In the genomic region with DNA sequence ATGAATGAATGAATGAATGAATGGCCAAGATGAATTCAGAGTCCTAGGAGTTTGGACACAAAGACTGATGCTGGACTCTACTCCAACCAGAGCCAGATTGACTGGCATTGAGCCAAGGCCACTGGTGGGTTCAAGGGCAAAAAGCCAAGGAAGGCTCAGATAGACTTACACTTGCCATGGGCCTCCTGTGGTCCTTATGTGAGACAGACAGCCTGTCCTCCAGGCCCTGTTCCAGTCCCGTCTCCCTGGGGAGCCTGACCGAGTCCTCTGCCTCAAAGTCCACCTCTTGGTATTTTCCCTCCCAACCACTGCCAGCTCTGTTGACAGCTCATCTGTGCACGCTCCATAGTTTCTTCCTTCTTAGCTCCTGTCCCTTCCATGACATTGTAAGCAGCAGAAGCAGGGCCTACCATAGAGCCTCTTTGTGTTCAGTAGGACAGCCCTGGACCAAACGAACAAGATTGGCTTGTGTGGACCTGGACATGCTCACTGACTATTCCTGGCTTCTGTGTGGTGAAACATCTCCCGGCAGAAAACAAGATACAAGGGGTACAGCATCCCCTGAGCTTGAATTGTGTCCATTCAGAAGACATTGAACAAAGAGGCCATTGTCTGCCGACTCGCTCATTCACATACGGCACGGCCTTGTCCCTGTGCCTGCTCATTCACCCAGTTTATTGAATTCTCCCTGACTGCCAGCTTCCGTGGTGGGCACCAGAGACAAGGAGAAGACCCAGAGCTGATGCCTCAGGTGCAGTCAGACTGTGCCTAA, we compare ENCODE assay signal across 13 mouse cellular contexts. TPM values are rescaled to one million over a fixed set of nuclear protein-coding genes. Genes with fewer than 3 reads are reported as not detected.
DNase-seq lines count a peak whose midpoint lies in the region; ATAC-seq and TF ChIP-seq lines count a peak whose summit lies in the region.
"Had no signal": no experiment of that assay in that cellular context is flagged by ENCODE, and none has a peak within 500 bp of the region (broad histone marks: within the 10 kb centered on the region; RNA-seq: fewer than 3 reads in every experiment).

No protein-coding gene starts in this region.

- intact Hi-C loops in heart, postnatal 25 days (cut with DNase I), result loop anchor here (5.0 to 10.0 kb wide), 3 partner anchors 96 to 569 kb away; a partner anchor contains a TSS

- no peak overlapping the region for H3K4me3 ChIP-seq in midbrain, postnatal 0 days (ENCODE audit: low read depth, low read length)
- H3K4me3 ChIP-seq in midbrain, embryonic 15.5 days, result no peak overlapping the region
- H3K4me3 ChIP-seq: embryonic facial prominence, embryonic 15.5 days; limb, embryonic 13.5 days had no signal

- no peaks in the 10 kb centered on the region for H3K4me1 ChIP-seq in midbrain, postnatal 0 days (ENCODE audit: insufficient read depth, low read length)
- no peaks in the 10 kb centered on the region for H3K4me1 ChIP-seq in midbrain, embryonic 15.5 days
- H3K4me1 ChIP-seq: embryonic facial prominence, embryonic 15.5 days; limb, embryonic 13.5 days had no signal

- no peak overlapping the region for H3K27ac ChIP-seq in midbrain, postnatal 0 days (ENCODE audit: low read depth, low read length)
- H3K27ac ChIP-seq in midbrain, embryonic 15.5 days, result no peak overlapping the region
- H3K27ac ChIP-seq: embryonic facial prominence, embryonic 15.5 days; limb, embryonic 13.5 days had no signal

- no peaks in the 10 kb centered on the region for H3K27me3 ChIP-seq in midbrain, postnatal 0 days (ENCODE audit: insufficient read depth, low read length)
- H3K27me3 ChIP-seq in midbrain, embryonic 15.5 days (replicated peaks), result no peaks in the 10 kb centered on the region
- H3K27me3 ChIP-seq: embryonic facial prominence, embryonic 15.5 days; limb, embryonic 13.5 days had no signal

- H3K4me2 ChIP-seq in midbrain, postnatal 0 days (ENCODE audit: low read depth, low read length, poor library complexity, severe bottlenecking), result no peak overlapping the region
- no peak overlapping the region for H3K4me2 ChIP-seq in midbrain, embryonic 15.5 days
- H3K4me2 ChIP-seq: embryonic facial prominence, embryonic 15.5 days; limb, embryonic 13.5 days had no signal

- WGBS in midbrain, postnatal 0 days, result 38% methylated on average over 10 of the region's 10 CpGs
- 44% methylated on average over 10 of the region's 10 CpGs for WGBS in midbrain, embryonic 15.5 days

- no peak overlapping the region for H3K9ac ChIP-seq in midbrain, postnatal 0 days (replicated peaks; ENCODE audit: low read length, poor library complexity, severe bottlenecking)
- H3K9ac ChIP-seq in midbrain, embryonic 15.5 days, result no peak overlapping the region
- H3K9ac ChIP-seq: embryonic facial prominence, embryonic 15.5 days; limb, embryonic 13.5 days had no signal

- TF ChIP-seq CTCF in midbrain, postnatal 0 days (IDR thresholded peaks at IDR 0.05), result no peak

- peak; percentile 58; the same call in 1 of the 2 replicates for ATAC-seq in midbrain, postnatal 0 days (ENCODE audit: low FRiP score)
- no peak for ATAC-seq in midbrain, embryonic 15.5 days (replicated peaks)

- no peaks in the 10 kb centered on the region for H3K36me3 ChIP-seq in midbrain, postnatal 0 days (ENCODE audit: insufficient read depth, low read length)
- H3K36me3 ChIP-seq in midbrain, embryonic 15.5 days (replicated peaks), result no peaks in the 10 kb centered on the region
- H3K36me3 ChIP-seq: embryonic facial prominence, embryonic 15.5 days; limb, embryonic 13.5 days had no signal

- no peaks in the 10 kb centered on the region for H3K9me3 ChIP-seq in midbrain, postnatal 0 days (ENCODE audit: low read length)
- no peaks in the 10 kb centered on the region for H3K9me3 ChIP-seq in midbrain, embryonic 15.5 days
- H3K9me3 ChIP-seq: embryonic facial prominence, embryonic 15.5 days; limb, embryonic 13.5 days had no signal

- peak; percentile 82 for DNase-seq in heart, adult 11 months
- DNase-seq in heart, postnatal 25 days (ENCODE audit: low spot score), result no peak
- peak; percentile 88 for DNase-seq in midbrain, postnatal 0 days (ENCODE audit: low spot score)
- DNase-seq in cerebellum, adult 8-10 months, result peak; percentile 49
- peak; percentile 37 for DNase-seq in mesoderm, embryonic 11.5 days (ENCODE audit: low read depth, low spot score)
- no peak for DNase-seq in heart, adult 8-10 months (ENCODE audit: low spot score)
- DNase-seq in gastrocnemius, adult 18-20 months (ENCODE audit: low spot score), result no peak
- DNase-seq: gastrocnemius, postnatal 36 days; lung, postnatal 36 days; thymus, postnatal 36 days had no signal

RNA-seq across cellular contexts. Expression of a gene that starts 10.8 kb away (rescaled TPM):
- total RNA-seq in heart, postnatal 25 days (2021), result 10 to 100 TPM; 10.4 to 10.6 TPM
- 21.4 and 26.5 TPM in 2 replicates for total RNA-seq in midbrain, postnatal 0 days (2014; rRNA removed)
- polyA plus RNA-seq in midbrain, postnatal 0 days (2015; fragmentation: Nextera tagmentation; extraction: Ambion mirVana), result 40.7 and 42.4 TPM in 2 replicates
- 53.5 and 57.1 TPM in 2 replicates for polyA plus RNA-seq in midbrain, embryonic 15.5 days (2015; fragmentation: Nextera tagmentation; extraction: Ambion mirVana)
- 10 to 100 TPM in 1 of 4 experiments, 1 to 10 TPM in 3; 8.8 to 11.5 (median 9.6) TPM for total RNA-seq in heart, adult 8-10 months (2022)
- total RNA-seq in gastrocnemius, adult 18-20 months (2021), result 1 to 10 TPM; 6.9 to 7.1 TPM

RNA-seq across cellular contexts. Expression of a gene that starts 18.9 kb away (rescaled TPM):
- 10 to 100 TPM; 36.8 to 38.6 TPM for total RNA-seq in heart, postnatal 25 days (2021)
- 54.1 and 57.7 TPM in 2 replicates for total RNA-seq in midbrain, postnatal 0 days (2014; rRNA removed)
- polyA plus RNA-seq in midbrain, postnatal 0 days (2015; fragmentation: Nextera tagmentation; extraction: Ambion mirVana), result 137 TPM in 2 replicates
- 141 and 145 TPM in 2 replicates for polyA plus RNA-seq in midbrain, embryonic 15.5 days (2015; fragmentation: Nextera tagmentation; extraction: Ambion mirVana)
- 10 to 100 TPM; 33.8 to 49.9 (median 41.5) TPM for total RNA-seq in heart, adult 8-10 months (2022)
- total RNA-seq in gastrocnemius, adult 18-20 months (2021), result 10 to 100 TPM; 31.7 to 34.4 TPM

RNA-seq across cellular contexts. Expression of a gene that starts 18.9 kb away (rescaled TPM):
- total RNA-seq in heart, postnatal 25 days (2021), result 1 to 10 TPM; 2.5 to 3.3 TPM
- total RNA-seq in midbrain, postnatal 0 days (2014; rRNA removed), result 16.6 and 21.9 TPM in 2 replicates
- 13.7 and 20.6 TPM in 2 replicates for polyA plus RNA-seq in midbrain, postnatal 0 days (2015; fragmentation: Nextera tagmentation; extraction: Ambion mirVana)
- 24.0 and 26.0 TPM in 2 replicates for polyA plus RNA-seq in midbrain, embryonic 15.5 days (2015; fragmentation: Nextera tagmentation; extraction: Ambion mirVana)
- 1 to 10 TPM; 2.5 to 3.9 (median 2.9) TPM for total RNA-seq in heart, adult 8-10 months (2022)
- 1 to 10 TPM in 1 of 2 experiments, under 1 TPM in 1; 0.83 to 1.0 TPM for total RNA-seq in gastrocnemius, adult 18-20 months (2021)

RNA-seq across cellular contexts. Expression of a gene that starts 19.6 kb away (rescaled TPM):
- total RNA-seq in heart, postnatal 25 days (2021), result under 1 TPM; 0.13 to 0.17 TPM
- total RNA-seq in midbrain, postnatal 0 days (2014; rRNA removed), result 2.5 and 2.6 TPM in 2 replicates
- 1.1 and 1.5 TPM in 2 replicates for polyA plus RNA-seq in midbrain, postnatal 0 days (2015; fragmentation: Nextera tagmentation; extraction: Ambion mirVana)
- 1.8 and 1.9 TPM in 2 replicates for polyA plus RNA-seq in midbrain, embryonic 15.5 days (2015; fragmentation: Nextera tagmentation; extraction: Ambion mirVana)
- under 1 TPM; 0.11 to 0.53 (median 0.24) TPM for total RNA-seq in heart, adult 8-10 months (2022)
- under 1 TPM; 0.09 to 0.17 TPM for total RNA-seq in gastrocnemius, adult 18-20 months (2021)

RNA-seq across cellular contexts. Expression of a gene that starts 40.8 kb away (rescaled TPM):
- total RNA-seq in heart, postnatal 25 days (2021), result not detected
- 4.8 and 6.2 TPM in 2 replicates for total RNA-seq in midbrain, postnatal 0 days (2014; rRNA removed)
- polyA plus RNA-seq in midbrain, postnatal 0 days (2015; fragmentation: Nextera tagmentation; extraction: Ambion mirVana), result 4.5 and 5.9 TPM in 2 replicates
- 1.4 and 2.8 TPM in 2 replicates for polyA plus RNA-seq in midbrain, embryonic 15.5 days (2015; fragmentation: Nextera tagmentation; extraction: Ambion mirVana)
- total RNA-seq in heart, adult 8-10 months (2022), result not detected
- total RNA-seq in gastrocnemius, adult 18-20 months (2021), result not detected
- total RNA-seq: gastrocnemius, postnatal 36 days had no signal

Comparison
In these comparisons a context has a peak if more than half of its experiments do, and no peak if none do; other contexts are left out.
1. DNase-seq: peak in heart, adult 11 months (single experiment), midbrain, postnatal 0 days (single experiment), cerebellum, adult 8-10 months (single experiment) and mesoderm, embryonic 11.5 days (single experiment); none in heart, postnatal 25 days (single experiment), heart, adult 8-10 months (single experiment) and gastrocnemius, adult 18-20 months (single experiment).